Mouse (Mus musculus) spleen, adult 2 months (tissue): ENCODE data around the gene Abcb8. TPM values are rescaled to one million over a fixed set of nuclear protein-coding genes. Genes with fewer than 3 reads are reported as not detected.
A peak's percentile ranks its signal among the peaks of the same experiment; 100 is the strongest.

ENCODE experiments used
- DNase-seq, 2 experiments: peaks; one replicate each; pipeline versions ENCODE4 v3.0.0 to v3.0.0-alpha.2; 2012 to 2021; ENCODE audit warnings: low spot score in 2 of 2, low read depth in 1 of 2
- H3K27ac ChIP-seq: fragments of 200-500 bp; 2 replicates; pipeline ENCODE4 v1.5.1; 2012; ENCODE audit warnings: low read length, inconsistent platforms; ENCODE audit not compliant: insufficient read depth
- H3K27me3 ChIP-seq: fragments of 200-500 bp; 2 replicates; pipeline ENCODE4 v1.6.1; 2012; ENCODE audit warnings: mild to moderate bottlenecking, moderate library complexity, low read length, inconsistent platforms; ENCODE audit not compliant: control insufficient read depth, insufficient read depth
- H3K36me3 ChIP-seq: fragments of 200-500 bp; 2 replicates; pipeline ENCODE4 v1.6.1; 2012; ENCODE audit warnings: mild to moderate bottlenecking, low read length, inconsistent platforms; ENCODE audit not compliant: control insufficient read depth, insufficient read depth
- H3K4me1 ChIP-seq: fragments of 200-500 bp; 2 replicates; pipeline ENCODE4 v1.6.1; 2011; ENCODE audit warnings: inconsistent platforms; ENCODE audit not compliant: control insufficient read depth, insufficient read depth, insufficient read length
- H3K4me3 ChIP-seq: fragments of 200-500 bp; 2 replicates; pipeline ENCODE4 v1.5.1; 2011; ENCODE audit warnings: mild to moderate bottlenecking, inconsistent platforms; ENCODE audit not compliant: insufficient read depth, insufficient read length; ENCODE audit errors: extremely low read depth
- CTCF ChIP-seq: fragments of 200-500 bp; IDR thresholded peaks from 2 replicates; pipeline ENCODE4 v1.5.1; 2011; ENCODE audit warnings: mild to moderate bottlenecking, inconsistent platforms; ENCODE audit not compliant: insufficient read depth, insufficient read length, insufficient replicate concordance; ENCODE audit errors: extremely low read depth
- POLR2A ChIP-seq: fragments of 200-500 bp; IDR thresholded peaks from 2 replicates; pipeline ENCODE4 v1.6.1; 2011; ENCODE audit warnings: low read depth, low read length, inconsistent platforms
- WGBS: fragments of 180-500 bp; shearing (Covaris S2); methylation state at CpG from one replicate; pipeline ENCODE4 v1.1.7; 2018; 5-methylcytosine and 5-hydroxymethylcytosine counted together
- polyA plus RNA-seq: library from polyadenylated mRNA; depleted of rRNA; stranded (reverse); fragments of >200 nt; gene quantifications from 2 replicates; pipeline ENCODE4 v1.2.3, GENCODE M21; 2012

Gene Abcb8
- polyA plus RNA-seq, 1 experiment, result 31.3 TPM

GRCm38 (mm10) chr5:24385887-24386550 lies 7.4 kb upstream of the Abcb8 start:
- Histone ChIP-seq H3K36me3 (no peaks in the 10 kb centered on the region), H3K27me3 (peaks cover 10% of the 10 kb centered on the region), H3K27ac (no peak overlapping the region), H3K4me1 (peaks cover 13% of the 10 kb centered on the region), H3K4me3 (no peak overlapping the region)
- no peak for DNase-seq
- no peak for TF ChIP-seq POLR2A
- TF ChIP-seq CTCF, result no peak
- 84% methylated on average over 10 of the region's 10 CpGs for WGBS

DNA sequence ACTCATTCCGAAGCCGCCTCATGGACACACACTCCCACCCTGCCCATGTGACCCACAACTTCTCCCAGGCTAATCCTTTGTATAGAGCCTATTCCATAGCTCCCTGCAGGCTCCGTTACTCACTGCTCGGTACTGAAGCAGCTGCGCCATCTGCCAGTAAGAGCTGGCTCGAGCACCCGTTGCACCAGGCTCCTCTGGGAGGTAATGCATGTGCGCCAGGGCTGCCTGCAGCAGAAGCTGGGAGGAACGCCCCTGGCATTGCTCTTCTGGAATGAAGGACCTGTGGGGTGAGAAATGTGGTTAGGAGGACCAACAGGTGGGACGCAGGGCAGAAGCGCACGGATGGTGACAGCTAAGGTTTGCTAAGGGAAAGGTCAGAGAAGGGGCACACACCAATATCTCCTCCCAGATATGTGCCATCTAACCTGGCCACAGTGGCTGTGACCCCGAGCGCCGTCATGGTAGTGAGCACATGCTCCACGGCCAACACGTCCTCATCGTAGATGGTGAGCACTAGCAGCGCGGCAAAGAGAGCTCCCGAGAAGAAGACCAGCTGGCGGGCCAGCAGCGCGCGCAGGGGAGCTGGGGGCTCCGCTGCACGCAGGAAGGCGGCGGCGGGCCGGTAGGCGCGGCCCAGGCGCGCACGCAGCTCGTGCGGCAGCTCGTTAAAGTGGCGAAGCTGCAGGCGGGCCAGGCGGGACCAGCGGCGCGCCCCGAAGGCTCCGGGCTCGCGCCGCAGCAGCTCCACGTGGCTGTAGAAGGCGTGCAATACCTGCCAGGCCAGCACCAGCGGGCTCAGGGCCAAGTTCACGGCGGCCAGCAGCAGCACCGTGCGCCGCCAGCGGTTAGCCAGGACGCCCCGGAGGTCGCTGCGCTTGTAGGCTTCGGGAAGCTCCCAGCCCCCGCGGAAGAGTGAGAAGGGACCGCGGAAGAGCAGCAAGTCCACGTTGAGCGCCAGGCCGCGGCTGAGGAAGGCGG lies 5.9 kb upstream of the Abcb8 start:
- no peaks in the 10 kb centered on the region for H3K36me3 ChIP-seq
- H3K4me3 ChIP-seq, result peak overlapping the region; percentile 49; the same call in 1 of the 2 replicates
- H3K27ac ChIP-seq, result no peak overlapping the region
- DNase-seq, result no peak
- peaks cover 10% of the 10 kb centered on the region for H3K27me3 ChIP-seq
- TF ChIP-seq POLR2A (no peak), CTCF (no peak)
- WGBS, result 3% methylated on average over 73 of the region's 73 CpGs
- H3K4me1 ChIP-seq, result peaks cover 13% of the 10 kb centered on the region

DNA sequence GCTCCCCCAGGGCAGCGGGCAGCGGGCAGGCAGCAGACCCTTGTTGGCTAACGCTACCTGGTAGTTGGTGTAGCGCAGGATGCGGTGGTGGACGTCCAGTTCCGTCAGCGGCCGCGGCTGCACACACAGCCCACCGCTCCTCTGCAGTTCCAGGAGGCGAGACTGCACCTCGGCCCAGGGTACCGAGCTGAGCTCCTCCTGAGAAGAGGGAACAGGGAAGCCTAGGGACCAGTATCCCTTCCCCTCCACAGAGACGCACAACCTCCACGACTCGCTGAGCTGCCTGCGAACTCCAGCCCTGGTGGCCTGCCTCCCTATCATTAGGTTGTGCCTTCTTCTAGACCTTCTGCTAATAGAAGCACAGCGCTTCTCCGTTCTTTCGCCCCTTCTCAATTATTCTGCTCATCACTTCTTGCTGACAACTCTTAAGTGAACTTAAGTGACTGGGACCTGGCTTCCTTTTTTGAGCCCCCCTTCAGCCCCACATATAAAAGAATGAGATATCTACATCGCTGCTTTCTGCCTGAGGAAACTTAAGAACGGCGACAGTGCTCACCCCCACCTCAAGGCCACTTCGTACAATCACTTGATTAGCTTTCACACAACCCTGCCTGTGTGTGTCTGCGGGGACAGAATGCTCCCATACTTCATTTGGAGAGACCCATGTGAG lies 5.1 kb upstream of the Abcb8 start:
- H3K36me3 ChIP-seq, result no peaks in the 10 kb centered on the region
- peaks cover 10% of the 10 kb centered on the region for H3K27me3 ChIP-seq
- no peak overlapping the region for H3K27ac ChIP-seq
- WGBS, result 29% methylated on average over 26 of the region's 26 CpGs
- peak overlapping the region; percentile 49; the same call in 1 of the 2 replicates for H3K4me3 ChIP-seq
- no peak for DNase-seq
- TF ChIP-seq CTCF (no peak), POLR2A (no peak)
- peaks cover 14% of the 10 kb centered on the region for H3K4me1 ChIP-seq

GRCm38 (mm10) chr5:24389011-24389657 lies 4.3 kb upstream of the Abcb8 start:
- TF ChIP-seq POLR2A, result no peak
- TF ChIP-seq CTCF, result no peak
- WGBS, result 51% methylated on average over 7 of the region's 7 CpGs
- H3K27me3 ChIP-seq, result peaks cover 10% of the 10 kb centered on the region
- no peaks in the 10 kb centered on the region for H3K36me3 ChIP-seq
- H3K4me1 ChIP-seq, result peaks cover 17% of the 10 kb centered on the region
- DNase-seq, result no peak
- no peak overlapping the region for H3K4me3 ChIP-seq
- no peak overlapping the region for H3K27ac ChIP-seq

GRCm38 (mm10) chr5:24389658-24390020 lies 3.8 kb upstream of the Abcb8 start:
- Histone ChIP-seq H3K36me3 (no peaks in the 10 kb centered on the region), H3K4me3 (no peak overlapping the region), H3K27ac (no peak overlapping the region), H3K4me1 (peaks cover 17% of the 10 kb centered on the region), H3K27me3 (peaks cover 10% of the 10 kb centered on the region)
- WGBS, result 86% methylated on average over 4 of the region's 4 CpGs
- DNase-seq, result no peak
- TF ChIP-seq CTCF (no peak), POLR2A (no peak)

DNA sequence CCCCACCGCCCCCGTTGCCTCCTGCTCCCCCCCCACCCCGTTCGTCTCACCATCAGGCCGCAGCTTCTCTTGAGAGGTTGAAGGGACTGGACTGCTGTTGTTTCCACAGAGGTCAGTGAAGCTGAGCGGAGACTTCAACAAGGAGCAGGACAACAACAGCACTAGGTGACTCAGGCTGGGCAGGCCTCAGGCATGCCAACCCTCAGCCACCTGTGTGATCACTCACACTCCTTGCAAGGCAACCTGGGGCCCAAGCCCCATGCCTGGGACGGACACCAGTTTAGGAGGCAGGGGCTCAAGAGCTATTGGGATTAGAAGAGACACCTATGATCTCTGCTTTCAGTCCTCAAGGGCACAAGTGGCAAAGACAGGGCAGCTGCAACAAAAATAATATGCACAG lies 1.6 kb upstream of the Abcb8 start, which contains the start of gene Atg9b:
Atg9b (minus strand) TSS at position 280 of the 400 bp plus-strand sequence.
- 94% methylated on average over 7 of the region's 7 CpGs for WGBS
- Histone ChIP-seq H3K4me3 (no peak within 1 kb of the TSS), H3K27me3 (peaks cover 10% of the 10 kb centered on the region), H3K4me1 (peaks cover 17% of the 10 kb centered on the region), H3K36me3 (no peaks in the 10 kb centered on the region), H3K27ac (no peak within 1 kb of the TSS)
- DNase-seq, result no peak
- no peak for TF ChIP-seq CTCF
- no peak for TF ChIP-seq POLR2A
